Mouse (Mus musculus) MEL (cell line): ENCODE measurements around the gene Tmem174. TPM values are rescaled to one million over a fixed set of nuclear protein-coding genes. Genes with fewer than 3 reads are reported as not detected.

Source experiments
- DNase-seq: peaks from one replicate; pipeline ENCODE4 v3.0.0; 2011; ENCODE audit warnings: low read depth, low spot score
- H3K27ac ChIP-seq: 2 replicates; pipeline ENCODE4 v1.5.1; 2012; ENCODE audit warnings: low read depth, mild to moderate bottlenecking, control low read depth, low read length, moderate library complexity; ENCODE audit not compliant: control insufficient read depth
- H3K27me3 ChIP-seq, 2 experiments: fragments of 150-350 bp in 1 of 2; sonication (generic) in 1 of 2; 2 replicates each; pipeline ENCODE4 v1.6.1; 2012; ENCODE audit warnings: low read length in 2 of 2, mild to moderate bottlenecking in 2 of 2, improper control_type of control experiment in 1 of 2, moderate library complexity in 1 of 2; ENCODE audit not compliant: insufficient read depth in 2 of 2, control insufficient read depth in 1 of 2
- H3K36me3 ChIP-seq, 2 experiments: 2 replicates each; pipeline ENCODE4 v1.6.1; 2012 to 2014; ENCODE audit warnings: low read length in 2 of 2, improper control_type of control experiment in 1 of 2, inconsistent platforms in 1 of 2, mild to moderate bottlenecking in 1 of 2; ENCODE audit not compliant: insufficient read depth in 2 of 2, control insufficient read depth in 1 of 2
- H3K4me1 ChIP-seq, 2 experiments: fragments of 150-350 bp in 1 of 2; sonication (generic) in 1 of 2; 2 replicates each; pipeline ENCODE4 v1.6.1; 2012; ENCODE audit warnings: low read length in 2 of 2, improper control_type of control experiment in 1 of 2, mild to moderate bottlenecking in 1 of 2; ENCODE audit not compliant: insufficient read depth in 2 of 2, control insufficient read depth in 1 of 2
- H3K4me3 ChIP-seq, 2 experiments: fragments of 150-350 bp in 1 of 2; sonication (generic) in 1 of 2; 2 replicates each; pipeline ENCODE4 v1.5.1; 2012; ENCODE audit warnings: low read depth in 2 of 2, low read length in 2 of 2, mild to moderate bottlenecking in 2 of 2, moderate library complexity in 2 of 2, control low read depth in 1 of 2, improper control_type of control experiment in 1 of 2; ENCODE audit not compliant: control insufficient read depth in 1 of 2, insufficient read depth in 1 of 2
- H3K79me2 ChIP-seq: 2 replicates; pipeline ENCODE4 v1.6.1; 2012; ENCODE audit warnings: mild to moderate bottlenecking, low read length, moderate library complexity; ENCODE audit not compliant: control insufficient read depth, poor library complexity, insufficient read depth
- H3K9ac ChIP-seq: 2 replicates; pipeline ENCODE4 v1.6.1; 2012; ENCODE audit warnings: low read depth, mild to moderate bottlenecking, control low read depth, low read length, moderate library complexity; ENCODE audit not compliant: control insufficient read depth, poor library complexity, severe bottlenecking
- H3K9me3 ChIP-seq: fragments of 150-350 bp; sonication (generic); replicated peaks from 2 replicates; pipeline ENCODE4 v1.6.1; 2012; ENCODE audit warnings: mild to moderate bottlenecking, low read length, improper control_type of control experiment, moderate library complexity; ENCODE audit not compliant: insufficient read depth
- CHD2 ChIP-seq: IDR thresholded peaks from 2 replicates; pipeline ENCODE4 v1.6.1; 2011; ENCODE audit warnings: low read length, improper control_type of control experiment
- CTCF ChIP-seq, 3 experiments: IDR thresholded peaks in 2 of 3; conservative IDR thresholded peaks in 1 of 3; 2 replicates each; pipeline ENCODE4 v1.5.1; 2011 to 2012; ENCODE audit warnings: low read length in 3 of 3, low read depth in 2 of 3, mild to moderate bottlenecking in 2 of 3, improper control_type of control experiment in 1 of 3, inconsistent platforms in 1 of 3, mixed read lengths in 1 of 3, moderate library complexity in 1 of 3; ENCODE audit not compliant: control insufficient read depth in 1 of 3, insufficient read depth in 1 of 3, poor library complexity in 1 of 3, severe bottlenecking in 1 of 3
- E2F4 ChIP-seq: IDR thresholded peaks from 2 replicates; pipeline ENCODE4 v1.6.1; 2011; ENCODE audit warnings: low read depth, low read length, improper control_type of control experiment, borderline replicate concordance
- ELF1 ChIP-seq: IDR thresholded peaks from 2 replicates; pipeline ENCODE4 v1.6.1; 2014; ENCODE audit warnings: low read depth, mild to moderate bottlenecking, inconsistent platforms, low read length, improper control_type of control experiment, moderate library complexity
- EP300 ChIP-seq, 2 experiments: IDR thresholded peaks; 2 replicates each; pipeline ENCODE4 v1.6.1; 2011; ENCODE audit warnings: improper control_type of control experiment in 2 of 2, low read length in 2 of 2, low read depth in 1 of 2, mild to moderate bottlenecking in 1 of 2
- ETS1 ChIP-seq: IDR thresholded peaks from 2 replicates; pipeline ENCODE4 v1.6.1; 2012; ENCODE audit warnings: low read depth, mild to moderate bottlenecking, inconsistent platforms, low read length, improper control_type of control experiment, moderate library complexity
- GABPA ChIP-seq: IDR thresholded peaks from 2 replicates; pipeline ENCODE4 v1.6.1; 2012; ENCODE audit warnings: low read depth, mild to moderate bottlenecking, inconsistent platforms, low read length, improper control_type of control experiment, moderate library complexity
- GATA1 ChIP-seq: IDR thresholded peaks from 2 replicates; pipeline ENCODE4 v1.6.1; 2011; ENCODE audit warnings: low read depth, low read length, improper control_type of control experiment
- KAT2A ChIP-seq: conservative IDR thresholded peaks from 2 replicates; pipeline ENCODE4 v1.6.1; 2012; ENCODE audit warnings: low read depth, low read length, improper control_type of control experiment, inconsistent platforms
- MAFK ChIP-seq: IDR thresholded peaks from 2 replicates; pipeline ENCODE4 v1.6.1; 2011; ENCODE audit warnings: low read depth, mild to moderate bottlenecking, low read length, improper control_type of control experiment, borderline replicate concordance
- MEF2A ChIP-seq: IDR thresholded peaks from 2 replicates; pipeline ENCODE4 v1.6.1; 2014; ENCODE audit warnings: low read depth, mild to moderate bottlenecking, inconsistent platforms, low read length, improper control_type of control experiment; ENCODE audit not compliant: poor library complexity, insufficient replicate concordance, severe bottlenecking; ENCODE audit errors: extremely low read depth
- MXI1 ChIP-seq: IDR thresholded peaks from 2 replicates; pipeline ENCODE4 v1.6.1; 2011; ENCODE audit warnings: mild to moderate bottlenecking, low read depth, low read length, improper control_type of control experiment
- MYB ChIP-seq: IDR thresholded peaks from 2 replicates; pipeline ENCODE4 v1.6.1; 2011; ENCODE audit warnings: mild to moderate bottlenecking, low read depth, low read length, improper control_type of control experiment
- NRF1 ChIP-seq: IDR thresholded peaks from 2 replicates; pipeline ENCODE4 v1.6.1; 2014; ENCODE audit warnings: low read depth, mild to moderate bottlenecking, inconsistent platforms, low read length, improper control_type of control experiment, moderate library complexity; ENCODE audit not compliant: poor library complexity, insufficient read depth, severe bottlenecking
- POLR2A ChIP-seq, 2 experiments: IDR thresholded peaks; 2 replicates each; pipeline ENCODE4 v1.6.1; 2011 to 2012; ENCODE audit warnings: low read length in 2 of 2, mild to moderate bottlenecking in 2 of 2, control low read depth in 1 of 2, improper control_type of control experiment in 1 of 2, low read depth in 1 of 2, moderate library complexity in 1 of 2; ENCODE audit not compliant: control insufficient read depth in 1 of 2, insufficient read depth in 1 of 2, poor library complexity in 1 of 2
- POLR2AphosphoS5 ChIP-seq: IDR thresholded peaks from 2 replicates; pipeline ENCODE4 v1.6.1; 2012; ENCODE audit warnings: low read depth, borderline replicate concordance, mild to moderate bottlenecking, inconsistent platforms, low read length, moderate library complexity, mixed read lengths
- SIN3A ChIP-seq: IDR thresholded peaks from 2 replicates; pipeline ENCODE4 v1.6.1; 2012; ENCODE audit warnings: low read length, improper control_type of control experiment, inconsistent platforms
- TBP ChIP-seq: IDR thresholded peaks from 2 replicates; pipeline ENCODE4 v1.8.0; 2011; ENCODE audit warnings: low read depth, low read length, improper control_type of control experiment
- UBTF ChIP-seq: IDR thresholded peaks from 2 replicates; pipeline ENCODE4 v1.6.1; 2012; ENCODE audit warnings: low read depth, mild to moderate bottlenecking, inconsistent platforms, low read length, improper control_type of control experiment, moderate library complexity, borderline replicate concordance; ENCODE audit not compliant: insufficient read depth
- USF2 ChIP-seq, 2 experiments: IDR thresholded peaks; 2 replicates each; pipeline ENCODE4 v1.6.1; 2011 to 2012; ENCODE audit warnings: improper control_type of control experiment in 2 of 2, low read length in 2 of 2, borderline replicate concordance in 1 of 2, inconsistent platforms in 1 of 2, low read depth in 1 of 2, mild to moderate bottlenecking in 1 of 2; ENCODE audit not compliant: insufficient read depth in 1 of 2
- ZMIZ1 ChIP-seq: IDR thresholded peaks from 2 replicates; pipeline ENCODE4 v1.6.1; 2012; ENCODE audit warnings: low read depth, mild to moderate bottlenecking, inconsistent platforms, low read length, improper control_type of control experiment, moderate library complexity
- polyA plus RNA-seq, 2 experiments: library from polyadenylated mRNA; stranded (reverse) in 1 of 2; unstranded in 1 of 2; fragments of >175 nt in 1 of 2; fragments of >200 nt in 1 of 2; gene quantifications; 2 replicates each; pipeline versions ENCODE4 v1.2.1 to v1.2.4; 2012; ENCODE audit warnings: low replicate concordance in 2 of 2, low read depth in 1 of 2; ENCODE audit not compliant: insufficient read length in 2 of 2, insufficient read depth in 1 of 2, missing spikeins in 1 of 2
- total RNA-seq: library from RNA; depleted of rRNA; stranded (reverse); fragments of 300-350 nt; gene quantifications from 2 replicates; pipeline ENCODE4 v1.2.3, GENCODE M21; 2012

Gene Tmem174
- total and polyA plus RNA-seq, 3 experiments: not detected

- Histone ChIP-seq H3K9ac (no peak overlapping the region), H3K4me1 (no peaks in the 10 kb centered on the region), H3K9me3 (no peaks in the 10 kb centered on the region), H3K79me2 (no peaks in the 10 kb centered on the region), H3K4me3 (no peak overlapping the region), H3K27ac (no peak overlapping the region), H3K27me3 (peaks cover 0 to 2% of the 10 kb centered on the region in 2 experiments; a peak in 1 of 4 replicates), H3K36me3 (no peaks in the 10 kb centered on the region)
- DNase-seq: no peak
- TF ChIP-seq ETS1 (no peak), CHD2 (no peak), GABPA (no peak), MAFK (no peak), KAT2A (no peak), E2F4 (no peak), POLR2AphosphoS5 (no peak), USF2 (IDR thresholded peaks at IDR 0.05; ENCODE audit: borderline replicate concordance in 1 of 2, insufficient read depth in 1 of 2, low read depth in 1 of 2, low read length in 2 of 2) (no peak), NRF1 (no peak)
Measured at GRCm38 (mm10) chr13:98647775-98648568, 10.8 kb upstream of the Tmem174 start.

GRCm38 (mm10) chr13:98638507-98639166 is 1.4 kb upstream of the Tmem174 start:
- no peak for TF ChIP-seq MYB
- TF ChIP-seq, all 39 proteins: peak for 0
- no peak for DNase-seq
- Histone ChIP-seq H3K79me2 (no peaks in the 10 kb centered on the region), H3K4me3 (no peak overlapping the region), H3K27ac (no peak overlapping the region), H3K27me3 (no peaks in the 10 kb centered on the region), H3K4me1 (no peaks in the 10 kb centered on the region), H3K9me3 (no peaks in the 10 kb centered on the region), H3K36me3 (no peaks in the 10 kb centered on the region), H3K9ac (no peak overlapping the region)

- no peak for DNase-seq
- TF ChIP-seq GATA1: no peak
- no peak for TF ChIP-seq ZMIZ1
- TF ChIP-seq UBTF: no peak
- TF ChIP-seq ELF1: no peak
- no peak for TF ChIP-seq MXI1
- no peak for TF ChIP-seq SIN3A
- TF ChIP-seq EP300 (IDR thresholded peaks at IDR 0.05; ENCODE audit: low read depth in 1 of 2, low read length in 2 of 2): no peak
- no peak for TF ChIP-seq TBP
- no peak for TF ChIP-seq CTCF (IDR thresholded peaks at IDR 0.05 in 2 of 3, conservative IDR thresholded peaks at IDR 0.05 in 1 of 3; ENCODE audit: control insufficient read depth in 1 of 3, insufficient read depth in 1 of 3, low read depth in 2 of 3, low read length in 3 of 3, poor library complexity in 1 of 3, severe bottlenecking in 1 of 3)
- TF ChIP-seq POLR2A (IDR thresholded peaks at IDR 0.05; ENCODE audit: control insufficient read depth in 1 of 2, insufficient read depth in 1 of 2, low read depth in 1 of 2, low read length in 2 of 2, poor library complexity in 1 of 2): no peak
- no peak for TF ChIP-seq MEF2A
- no peak for TF ChIP-seq GABPA
- H3K27ac ChIP-seq: no peak overlapping the region
- no peaks in the 10 kb centered on the region for H3K4me1 ChIP-seq
- H3K27me3 ChIP-seq: no peaks in the 10 kb centered on the region
- H3K9ac ChIP-seq: no peak overlapping the region
- no peak overlapping the region for H3K4me3 ChIP-seq
- H3K36me3 ChIP-seq: no peaks in the 10 kb centered on the region
- H3K9me3 ChIP-seq: no peaks in the 10 kb centered on the region
- no peaks in the 10 kb centered on the region for H3K79me2 ChIP-seq
Measured at GRCm38 (mm10) chr13:98636571-98636970, 639 bp downstream of the Tmem174 start.
